Mouse (Mus musculus) MN1 (cell line): ENCODE results near the gene Rps23.

ENCODE experiments used
- DNase-seq: peaks from one replicate; pipeline ENCODE4 v3.0.0-alpha.2; 2016; ENCODE audit warnings: low spot score

Rps23 gene

DNA sequence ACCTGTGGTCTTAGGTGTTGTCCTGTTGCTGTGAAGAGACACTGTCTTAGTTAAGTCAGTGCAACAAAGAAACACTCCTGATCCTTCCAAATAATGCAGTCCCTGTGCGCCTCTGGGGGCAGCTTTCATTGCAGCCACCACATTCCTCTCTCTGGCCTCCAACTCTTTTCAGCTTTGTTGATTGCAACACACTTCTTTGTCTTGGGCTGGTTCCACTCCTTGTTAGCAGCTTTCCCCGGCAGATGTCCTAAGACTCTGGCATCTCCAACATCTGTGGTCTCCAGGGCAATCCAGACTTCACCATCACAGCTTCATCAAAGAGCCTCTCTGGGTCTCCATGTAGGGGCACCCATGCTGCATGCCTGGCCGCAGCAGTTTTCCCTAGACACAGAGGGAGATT lies 10.5 kb downstream of the Rps23 start:
- DNase-seq = no peak

DNA sequence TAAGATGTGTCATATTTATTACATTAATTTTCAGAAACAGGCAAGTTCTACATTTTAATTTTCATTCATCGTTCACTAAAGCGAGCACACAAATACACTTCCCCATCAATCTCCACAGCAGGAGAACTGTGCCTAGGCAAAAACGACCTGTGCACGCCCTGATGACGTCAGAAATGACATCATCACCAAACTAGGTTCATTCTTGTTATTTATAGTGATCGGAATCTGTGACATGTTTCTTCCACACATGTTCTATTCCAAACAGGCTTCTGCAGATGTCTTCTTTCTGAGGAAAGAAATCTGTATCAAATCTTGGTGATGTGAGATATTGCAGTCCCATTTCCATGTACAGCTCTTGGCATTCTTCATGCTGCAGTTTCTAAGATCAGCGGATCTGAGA lies 13.1 kb downstream of the Rps23 start:
- DNase-seq = no peak

DNA sequence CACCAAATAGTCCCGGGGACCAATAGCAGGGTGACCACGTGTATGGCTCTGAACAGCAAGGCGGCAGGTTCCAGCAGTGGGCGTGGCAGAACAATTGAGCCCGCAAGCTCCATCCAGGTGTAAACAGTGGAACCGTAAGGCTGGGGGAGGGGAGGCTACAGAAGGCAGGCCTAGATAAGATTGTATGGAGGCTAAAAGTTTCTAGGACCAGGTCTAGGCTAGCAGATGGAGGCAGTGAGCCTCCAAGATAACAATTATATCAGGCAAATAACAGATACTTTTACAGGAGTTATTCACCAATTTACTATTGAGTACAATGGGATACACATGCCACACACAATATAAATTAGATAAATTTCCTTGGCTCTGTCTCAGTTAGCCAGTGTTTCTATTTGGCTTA lies 16.4 kb downstream of the Rps23 start:
- no peak for DNase-seq

DNA sequence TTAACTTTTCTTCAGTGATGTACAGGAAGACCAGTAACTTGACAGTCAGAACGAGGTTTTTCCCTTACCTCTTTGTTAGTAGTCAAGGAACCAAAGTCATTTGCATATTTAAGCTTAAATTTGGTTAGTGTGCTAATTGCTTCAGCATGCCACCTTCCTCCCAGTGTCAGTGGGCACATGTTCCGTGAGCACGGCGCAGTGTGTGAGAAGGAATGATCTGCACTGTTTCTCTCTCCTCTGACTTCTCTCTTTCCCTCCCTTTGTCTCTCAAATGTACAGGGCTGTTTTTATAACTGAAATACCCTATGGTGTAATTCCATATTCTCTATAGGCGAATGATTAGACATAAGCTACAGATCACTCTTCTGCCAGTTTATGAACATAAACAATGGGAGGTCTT lies 16.8 kb downstream of the Rps23 start:
- DNase-seq = no peak

DNA sequence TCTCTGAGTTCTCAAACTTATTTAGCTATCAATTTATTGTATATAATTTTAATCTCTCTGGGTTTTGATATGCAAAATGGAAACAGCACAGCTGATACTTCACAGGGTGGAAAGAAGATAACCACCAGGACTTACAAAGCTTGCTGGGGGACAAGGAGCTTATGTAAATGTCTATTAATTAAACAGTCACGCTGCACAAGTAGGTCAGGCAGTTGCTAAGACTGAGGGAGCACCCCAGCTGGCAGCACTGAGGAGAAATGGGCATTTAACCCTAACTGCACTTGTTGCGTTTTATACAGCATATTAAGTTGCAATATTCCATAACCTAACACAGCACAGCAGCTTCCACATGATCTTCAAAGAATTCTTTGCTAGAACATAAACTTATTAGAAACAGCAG lies 36.1 kb downstream of the Rps23 start:
- DNase-seq = no peak

DNA sequence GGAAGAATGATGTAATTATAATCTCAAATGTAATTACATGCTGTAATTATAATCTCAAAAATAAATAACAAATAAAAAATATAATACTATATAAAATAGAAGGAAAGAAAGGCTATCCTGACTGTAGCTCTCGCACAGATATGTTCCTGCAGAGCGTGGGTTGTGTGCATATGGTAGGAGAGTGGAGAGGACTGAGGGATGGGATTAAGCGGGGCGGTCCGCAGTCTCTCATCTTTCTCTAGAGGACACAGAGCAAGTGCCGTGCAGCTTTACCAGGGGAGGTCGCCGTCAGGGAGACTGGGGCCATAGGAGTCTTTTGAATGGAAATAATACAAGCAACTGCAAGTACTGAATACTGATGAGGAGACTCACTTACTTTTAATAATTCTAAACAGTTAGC lies 37.8 kb downstream of the Rps23 start:
- no peak for DNase-seq

DNA sequence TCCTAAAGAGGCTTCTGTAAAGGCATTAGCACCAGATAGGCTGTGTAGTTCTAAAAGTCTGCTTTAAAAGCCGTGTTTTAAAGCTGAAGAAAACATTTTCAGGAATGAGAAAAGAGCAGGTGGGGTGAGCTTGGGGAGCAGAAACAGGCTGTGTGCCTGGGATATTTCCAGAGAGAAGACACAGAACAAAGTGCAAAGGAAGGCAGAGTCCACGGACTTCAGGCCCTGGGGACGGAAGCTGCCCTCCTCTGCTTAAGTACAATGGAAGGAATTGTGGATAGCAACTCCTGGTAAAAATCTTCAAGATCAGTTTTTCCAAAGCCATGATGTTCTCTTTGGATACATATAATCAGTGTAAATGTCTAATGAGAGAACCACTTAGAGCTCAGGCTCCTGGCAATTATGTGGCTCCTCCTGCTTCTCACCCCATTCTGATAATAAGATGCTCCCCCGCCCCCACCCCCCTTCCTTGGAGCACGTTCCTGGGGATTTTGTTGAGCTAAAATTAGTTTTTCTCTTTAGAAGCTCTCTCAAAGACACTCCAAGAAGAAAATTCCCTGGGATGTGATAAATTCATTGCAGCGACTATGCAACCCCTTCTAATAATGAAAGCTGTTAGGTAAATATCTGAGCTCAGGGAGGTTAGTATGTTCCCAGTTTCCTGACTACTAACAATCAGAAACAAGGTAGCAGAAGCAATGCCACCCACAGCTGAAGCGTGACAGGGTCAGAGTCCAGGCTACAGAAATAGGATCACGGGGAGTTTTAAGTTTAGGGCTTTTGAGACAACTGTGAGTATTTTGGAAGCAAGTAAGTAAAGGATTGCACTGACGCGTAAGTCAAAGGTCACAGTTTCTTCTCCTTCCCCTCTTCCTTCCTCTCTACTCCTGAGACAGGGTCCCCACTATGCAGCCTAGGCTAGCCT lies 40.3 kb downstream of the Rps23 start:
- DNase-seq = no peak

DNA sequence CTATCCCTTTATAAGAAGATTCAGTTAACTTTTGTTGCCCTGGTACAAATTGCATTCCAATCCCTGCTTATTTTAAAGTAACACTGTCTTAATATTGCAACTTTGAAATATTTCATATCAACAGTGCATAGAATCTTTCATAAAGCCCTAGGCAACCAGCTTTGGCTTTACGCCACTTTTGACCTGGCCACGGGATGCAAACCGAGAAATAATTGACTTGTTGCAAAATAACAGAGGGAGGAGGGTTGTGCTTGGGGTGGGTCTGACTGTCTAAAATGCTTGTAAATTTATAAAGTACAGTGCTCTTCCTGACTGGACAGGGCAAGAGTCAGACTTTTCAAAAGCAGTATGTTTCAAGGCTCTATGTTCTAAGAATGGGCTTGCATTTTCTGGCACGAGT lies 41.8 kb downstream of the Rps23 start:
- DNase-seq = no peak

DNA sequence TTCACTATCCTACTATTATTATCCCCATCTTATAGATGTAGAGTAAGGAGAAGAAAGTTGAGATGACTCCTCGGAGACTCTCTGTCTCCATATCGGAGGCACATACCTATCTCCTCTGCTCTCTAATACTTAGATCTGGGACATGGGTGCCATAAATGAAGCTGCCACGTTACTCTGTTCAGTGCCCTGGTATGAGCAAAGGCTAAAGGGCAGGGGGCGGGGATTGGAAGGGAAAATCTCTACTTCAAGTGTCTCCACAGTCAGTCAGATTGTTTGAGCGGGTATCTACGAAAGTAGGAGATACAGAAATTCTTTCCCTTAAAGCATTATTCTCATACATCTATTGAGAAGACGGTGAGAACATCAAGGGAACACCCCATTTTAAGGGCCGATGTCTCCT lies 43.2 kb downstream of the Rps23 start:
- no peak for DNase-seq

DNA sequence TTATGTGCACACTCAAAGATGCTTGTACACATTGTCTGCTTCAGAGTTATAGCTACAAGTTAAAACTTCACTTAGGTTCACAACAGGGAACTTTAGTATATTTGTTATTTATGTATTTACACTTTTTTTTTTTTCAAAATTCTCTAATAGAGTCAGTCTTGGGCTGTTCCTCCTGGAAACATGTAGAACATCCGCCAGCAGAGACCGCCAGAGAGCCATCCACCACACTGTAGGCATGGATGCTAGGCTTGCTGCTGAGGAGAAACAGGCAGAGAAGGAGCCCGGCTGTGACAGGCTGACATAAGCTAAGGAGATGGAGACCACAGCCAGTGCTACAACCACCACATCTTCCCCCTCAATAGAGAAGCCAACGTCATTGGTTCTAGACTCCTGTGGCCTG lies 44.7 kb downstream of the Rps23 start:
- peak; percentile 84 for DNase-seq

DNA sequence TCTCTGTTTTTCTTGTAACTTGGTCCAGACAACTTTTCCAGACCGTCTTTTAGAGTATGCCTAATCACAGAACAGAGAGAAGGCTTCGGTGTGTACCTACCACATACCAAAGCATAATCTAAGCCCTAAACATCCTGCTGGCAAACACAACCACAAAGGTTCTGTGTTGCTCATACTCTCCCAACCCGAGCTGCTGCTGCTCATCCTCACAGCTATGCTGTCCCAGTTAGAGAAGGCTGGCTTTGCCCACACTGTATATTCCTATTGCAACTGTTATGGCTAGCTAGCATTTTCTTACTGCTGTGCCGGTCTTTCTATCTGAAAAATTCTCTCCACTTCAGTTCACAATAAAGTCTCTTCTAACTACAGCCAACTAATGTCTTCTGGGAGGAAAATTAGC lies 46.2 kb downstream of the Rps23 start:
- DNase-seq = no peak

DNA sequence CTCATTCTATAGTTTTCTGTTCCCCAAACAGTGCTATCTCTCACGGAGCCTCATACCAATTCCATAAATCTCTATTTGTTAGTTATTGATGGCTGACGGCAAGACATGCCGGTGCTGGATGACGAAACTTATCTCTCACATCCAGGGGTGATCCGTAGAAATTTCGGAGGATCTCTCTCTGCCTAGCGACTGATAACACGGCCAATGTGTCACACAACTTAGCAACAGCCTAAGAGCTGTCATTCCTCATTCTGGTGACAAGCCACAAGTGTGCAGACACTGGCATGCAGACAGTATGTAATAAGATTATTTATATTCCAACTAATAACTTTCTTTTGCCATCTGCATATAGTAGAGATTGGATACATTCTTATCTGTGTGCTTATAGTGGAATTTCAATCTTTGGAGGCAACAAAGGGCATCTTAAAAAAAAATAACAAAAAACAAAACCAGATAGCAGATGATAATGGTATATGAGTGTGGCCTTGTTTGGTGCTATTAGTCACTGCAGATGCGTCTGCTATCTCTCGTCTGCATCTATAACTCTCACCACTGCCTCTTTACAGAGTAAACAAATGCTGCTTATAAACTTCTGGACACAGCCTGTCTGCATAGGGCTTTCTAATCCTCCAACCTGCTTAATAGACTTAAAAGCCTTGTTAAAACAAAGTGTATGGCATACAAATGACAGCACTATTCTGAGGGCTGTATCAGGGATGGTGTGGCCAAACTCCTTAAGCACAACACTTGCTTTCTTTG lies 47.7 kb downstream of the Rps23 start:
- DNase-seq = peak; percentile 59

DNA sequence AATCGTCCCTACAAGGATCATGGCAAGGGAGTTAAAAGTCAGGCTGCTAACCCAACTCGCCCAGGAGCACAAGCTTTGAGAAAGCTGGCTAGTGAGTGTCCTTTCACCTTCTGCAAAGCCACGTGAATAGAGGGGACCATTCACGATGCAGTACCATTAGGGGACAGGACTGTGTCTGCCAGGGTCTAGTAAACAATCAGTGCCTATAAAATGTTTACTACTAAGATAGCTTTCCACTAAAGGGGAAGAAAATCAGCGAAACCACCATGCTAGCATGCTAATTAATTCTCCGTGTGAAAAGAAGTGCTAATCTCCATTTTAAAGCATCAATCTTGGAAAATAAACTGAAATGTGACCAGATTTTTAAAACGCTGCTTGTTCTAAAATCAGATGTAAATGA lies 50.7 kb downstream of the Rps23 start:
- DNase-seq = no peak
